Mouse (Mus musculus) CH12.LX (cell line): Measurements from ENCODE around the gene Cdk5.

Experiments used
- CHD1 ChIP-seq: IDR thresholded peaks from 2 replicates; pipeline ENCODE4 v1.6.1; 2012; ENCODE audit warnings: low read depth, low read length, improper control_type of control experiment, inconsistent platforms
- KAT2A ChIP-seq: IDR thresholded peaks from 2 replicates; pipeline ENCODE4 v1.6.1; 2012; ENCODE audit warnings: low read length, improper control_type of control experiment, inconsistent platforms; ENCODE audit not compliant: insufficient replicate concordance
- MAFK ChIP-seq: IDR thresholded peaks from 2 replicates; pipeline ENCODE4 v1.6.1; 2011; ENCODE audit warnings: low read length, improper control_type of control experiment; ENCODE audit not compliant: insufficient replicate concordance
- MAZ ChIP-seq: IDR thresholded peaks from 2 replicates; pipeline ENCODE4 v1.6.1; 2012; ENCODE audit warnings: low read depth, mild to moderate bottlenecking, inconsistent platforms, low read length, improper control_type of control experiment, moderate library complexity

DNA sequence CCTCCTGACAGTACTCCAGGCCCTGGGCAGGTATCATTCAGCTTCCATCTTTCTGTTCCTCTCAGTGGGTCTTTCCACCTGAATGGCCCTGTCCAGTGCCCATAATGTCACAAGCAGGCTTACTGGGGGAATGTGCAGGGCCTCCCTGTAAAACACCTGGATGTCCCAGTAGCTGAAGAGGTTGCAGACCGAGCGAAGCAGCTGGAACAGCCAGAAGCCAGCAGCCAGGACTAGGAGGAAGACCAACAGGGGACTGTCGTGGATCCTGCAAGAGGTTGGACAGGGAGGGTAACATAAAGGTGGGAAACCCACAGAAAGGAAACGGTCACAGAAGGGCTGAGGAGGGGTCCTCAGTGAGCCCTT, 33.7 kb downstream of the Cdk5 start:
- no peak for TF ChIP-seq MAZ
- no peak for TF ChIP-seq CHD1
- no peak for TF ChIP-seq MAFK
- no peak for TF ChIP-seq KAT2A
